In genomic region chr15:85672931-85673330, GRCm38 (mm10) we compare ENCODE assay signal across 8 mouse cellular contexts.
DNase-seq lines count a peak whose midpoint lies in the region; ATAC-seq and TF ChIP-seq lines count a peak whose summit lies in the region.

No protein-coding gene starts in this region.

- H3K9ac ChIP-seq in hindbrain, embryonic 11.5 days (ENCODE audit: low read depth, low read length) = peak overlapping the region; percentile 15; the same call in 1 of the 2 replicates
- peak overlapping the region; percentile 99 for H3K9ac ChIP-seq in embryonic facial prominence, embryonic 14.5 days (ENCODE audit: low read depth, low read length)
- H3K9ac ChIP-seq in limb, embryonic 13.5 days = peak overlapping the region; percentile 100

- no peak overlapping the region for H3K27ac ChIP-seq in hindbrain, embryonic 11.5 days (ENCODE audit: low read depth, low read length)
- H3K27ac ChIP-seq in hindbrain, embryonic 10.5 days = no peak overlapping the region
- H3K27ac ChIP-seq in embryonic facial prominence, embryonic 14.5 days (replicated peaks; ENCODE audit: low read depth, low read length) = 0 out of 2 replicates have a peak overlapping the region, but pooled peaks have one; percentile 8
- H3K27ac ChIP-seq in limb, embryonic 13.5 days = no peak overlapping the region

- no peaks in the 10 kb centered on the region for H3K36me3 ChIP-seq in hindbrain, embryonic 11.5 days (ENCODE audit: control insufficient read depth, insufficient read depth, low read length)
- H3K36me3 ChIP-seq in hindbrain, embryonic 10.5 days = no peaks in the 10 kb centered on the region
- H3K36me3 ChIP-seq in C2C12 (ENCODE audit: control insufficient read depth, insufficient read depth) = peaks cover 60% of the 10 kb centered on the region
- peaks cover 26% of the 10 kb centered on the region for H3K36me3 ChIP-seq in embryonic facial prominence, embryonic 14.5 days (ENCODE audit: control insufficient read depth, insufficient read depth, low read length)
- peaks cover 26% of the 10 kb centered on the region for H3K36me3 ChIP-seq in limb, embryonic 13.5 days

- peak overlapping the region; percentile 88 for H3ac ChIP-seq in C2C12 (ENCODE audit: control insufficient read depth, insufficient read length, low read depth)

- no peak for ATAC-seq in hindbrain, embryonic 11.5 days (ENCODE audit: low FRiP score)
- no peak for ATAC-seq in embryonic facial prominence, embryonic 14.5 days (ENCODE audit: low read depth)
- no peak for ATAC-seq in limb, embryonic 13.5 days (ENCODE audit: low FRiP score, low read depth)

- peaks cover 99% of the 10 kb centered on the region for H3K79me2 ChIP-seq in C2C12 (ENCODE audit: control insufficient read depth, insufficient read depth)

- H3K4me1 ChIP-seq in hindbrain, embryonic 11.5 days (replicated peaks; ENCODE audit: control insufficient read depth, insufficient read depth, low read length) = peaks cover 5% of the 10 kb centered on the region; the same call in 1 of the 2 replicates
- H3K4me1 ChIP-seq in hindbrain, embryonic 10.5 days (replicated peaks) = peaks cover 23% of the 10 kb centered on the region
- peaks cover 36% of the 10 kb centered on the region for H3K4me1 ChIP-seq in embryonic facial prominence, embryonic 14.5 days (ENCODE audit: control insufficient read depth, insufficient read depth, low read length)
- peaks cover 54% of the 10 kb centered on the region for H3K4me1 ChIP-seq in limb, embryonic 13.5 days

- peaks cover 87% of the 10 kb centered on the region for H3K79me3 ChIP-seq in C2C12 (ENCODE audit: low read depth)

- peak overlapping the region; percentile 62 for H3K4me3 ChIP-seq in hindbrain, embryonic 11.5 days (ENCODE audit: low read depth, low read length)
- H3K4me3 ChIP-seq in hindbrain, embryonic 10.5 days = no peak overlapping the region
- peak overlapping the region; percentile 99 for H3K4me3 ChIP-seq in C2C12 (ENCODE audit: insufficient read depth, poor library complexity, severe bottlenecking)
- H3K4me3 ChIP-seq in embryonic facial prominence, embryonic 14.5 days (ENCODE audit: low read depth, low read length) = peak overlapping the region; percentile 94
- peak overlapping the region; percentile 97 for H3K4me3 ChIP-seq in limb, embryonic 13.5 days

- no peak for DNase-seq in hindbrain, embryonic 11.5 days (ENCODE audit: low spot score)
- DNase-seq in hindbrain, embryonic 10.5 days (ENCODE audit: low spot score) = no peak
- DNase-seq in embryonic facial prominence, embryonic 14.5 days (ENCODE audit: low spot score) = no peak
- no peak for DNase-seq in ovary, adult 18-20 months (ENCODE audit: low spot score)
- DNase-seq in left cerebral cortex, postnatal 14 days (ENCODE audit: low spot score in 2 of 2) = no peak
- DNase-seq in right cerebral cortex, adult 2 months (ENCODE audit: low spot score in 2 of 2) = no peak

- 67% methylated on average over 3 of the region's 3 CpGs for WGBS in hindbrain, embryonic 11.5 days
- WGBS in hindbrain, embryonic 10.5 days = 76% methylated on average over 3 of the region's 3 CpGs
- WGBS in embryonic facial prominence, embryonic 14.5 days = 54% methylated on average over 3 of the region's 3 CpGs
- WGBS in limb, embryonic 13.5 days = 58% methylated on average over 3 of the region's 3 CpGs

- H3K27me3 ChIP-seq in hindbrain, embryonic 11.5 days (ENCODE audit: control insufficient read depth, insufficient read depth, low read length) = peaks cover 80% of the 10 kb centered on the region
- peaks cover 99% of the 10 kb centered on the region for H3K27me3 ChIP-seq in hindbrain, embryonic 10.5 days (ENCODE audit: insufficient read depth, poor library complexity, severe bottlenecking)
- H3K27me3 ChIP-seq in C2C12 (ENCODE audit: control insufficient read depth, insufficient read depth, insufficient read length) = no peaks in the 10 kb centered on the region
- no peaks in the 10 kb centered on the region; the same call in 1 of the 2 replicates for H3K27me3 ChIP-seq in embryonic facial prominence, embryonic 14.5 days (replicated peaks; ENCODE audit: control insufficient read depth, insufficient read depth, low read length)
- peaks cover 27% of the 10 kb centered on the region for H3K27me3 ChIP-seq in limb, embryonic 13.5 days

- no peak for TF ChIP-seq CTCF in C2C12 (IDR thresholded peaks at IDR 0.05; ENCODE audit: control insufficient read depth, insufficient read depth, insufficient read length)

- no peaks in the 10 kb centered on the region for H3K9me3 ChIP-seq in hindbrain, embryonic 11.5 days (ENCODE audit: control insufficient read depth, low read length)
- H3K9me3 ChIP-seq in hindbrain, embryonic 10.5 days = no peaks in the 10 kb centered on the region
- no peaks in the 10 kb centered on the region for H3K9me3 ChIP-seq in embryonic facial prominence, embryonic 14.5 days (ENCODE audit: control insufficient read depth, low read length)
- H3K9me3 ChIP-seq in limb, embryonic 13.5 days = no peaks in the 10 kb centered on the region

- intact Hi-C loops in left cerebral cortex, postnatal 14 days (cut with DNase I) = loop anchor here (2.0 kb wide), 1 partner anchor 18 kb away; no protein-coding TSS in a partner anchor

- H3K4me2 ChIP-seq in hindbrain, embryonic 11.5 days (replicated peaks; ENCODE audit: low read depth, low read length) = peak overlapping the region; percentile 87
- H3K4me2 ChIP-seq in embryonic facial prominence, embryonic 14.5 days (ENCODE audit: low read depth, low read length) = peak overlapping the region; percentile 73
- peak overlapping the region; percentile 86 for H3K4me2 ChIP-seq in limb, embryonic 13.5 days (replicated peaks)

TF ChIP-seq in C2C12, 6 proteins besides CTCF, POLR2A, EP300 and RAD21:
- TF ChIP-seq MYOD1 (IDR thresholded peaks at IDR 0.05; ENCODE audit: control insufficient read depth, insufficient read length, low read depth) (no peak), USF1 (IDR thresholded peaks at IDR 0.05; ENCODE audit: low read depth) (no peak), MAX (IDR thresholded peaks at IDR 0.05) (no peak), CEBPB (IDR thresholded peaks at IDR 0.05; ENCODE audit: low read depth) (no peak), MYOG (IDR thresholded peaks at IDR 0.05; ENCODE audit: control insufficient read depth, extremely low read depth, insufficient read length) (no peak), FOSL1 (IDR thresholded peaks at IDR 0.05; ENCODE audit: insufficient read depth, low read length, poor library complexity, severe bottlenecking) (no peak)
TF ChIP-seq in C2C12: peak in this region for 0.

Comparison
In these comparisons a context has a peak if more than half of its experiments do, and no peak if none do; other contexts are left out.
1. H3K9ac ChIP-seq: peak in every context shown above with its lines; median percentile 100 in limb, embryonic 13.5 days; 99 in embryonic facial prominence, embryonic 14.5 days; 15 in hindbrain, embryonic 11.5 days.